Mouse (Mus musculus): ENCODE measurements around the gene Ghr.

DNA sequence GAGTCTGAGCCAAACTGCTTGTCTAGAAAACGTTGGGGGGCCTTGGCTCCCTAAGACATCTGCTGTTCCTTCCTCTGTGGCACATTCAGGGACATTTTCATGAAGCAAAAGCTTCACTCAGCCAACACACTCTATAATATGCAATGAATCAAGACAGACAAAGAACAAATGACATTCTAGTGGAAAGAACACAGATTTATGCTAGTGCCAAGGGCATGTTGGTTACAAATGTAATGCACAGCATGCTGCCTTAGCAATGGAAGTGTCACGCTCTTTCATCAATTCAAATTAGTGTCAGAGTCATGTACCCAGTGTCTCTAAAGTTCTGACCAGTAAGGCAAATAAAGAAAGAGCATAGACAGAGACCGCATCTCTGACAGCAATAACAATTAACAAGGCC, 187.6 kb downstream of the Ghr start:
- TF ChIP-seq POLR2A (IDR thresholded peaks at IDR 0.05; ENCODE audit: borderline replicate concordance, extremely low read depth, insufficient read depth, insufficient read length, poor library complexity, severe bottlenecking) = no peak
- no peak for TF ChIP-seq CTCF (IDR thresholded peaks at IDR 0.05; ENCODE audit: borderline replicate concordance, extremely low read depth, insufficient read depth, insufficient read length)

Data from brain, embryonic 14.5 days (tissue).